Mouse (Mus musculus) MEL (cell line): ENCODE measurements at regions not wholly inside any gene's neighbourhood (a gene's known extent, or its start where the extent isn't known, plus 50 kb on each side); places are given as distances from the start of the nearest gene placed in this dataset.

Source experiments
- DNase-seq: peaks from one replicate; pipeline ENCODE4 v3.0.0; 2011; ENCODE audit warnings: low read depth, low spot score
- H3K27ac ChIP-seq: 2 replicates; pipeline ENCODE4 v1.5.1; 2012; ENCODE audit warnings: low read depth, mild to moderate bottlenecking, control low read depth, low read length, moderate library complexity; ENCODE audit not compliant: control insufficient read depth
- H3K27me3 ChIP-seq, 2 experiments: fragments of 150-350 bp in 1 of 2; sonication (generic) in 1 of 2; 2 replicates each; pipeline ENCODE4 v1.6.1; 2012; ENCODE audit warnings: low read length in 2 of 2, mild to moderate bottlenecking in 2 of 2, improper control_type of control experiment in 1 of 2, moderate library complexity in 1 of 2; ENCODE audit not compliant: insufficient read depth in 2 of 2, control insufficient read depth in 1 of 2
- H3K36me3 ChIP-seq, 2 experiments: 2 replicates each; pipeline ENCODE4 v1.6.1; 2012 to 2014; ENCODE audit warnings: low read length in 2 of 2, improper control_type of control experiment in 1 of 2, inconsistent platforms in 1 of 2, mild to moderate bottlenecking in 1 of 2; ENCODE audit not compliant: insufficient read depth in 2 of 2, control insufficient read depth in 1 of 2
- H3K4me1 ChIP-seq, 2 experiments: fragments of 150-350 bp in 1 of 2; sonication (generic) in 1 of 2; 2 replicates each; pipeline ENCODE4 v1.6.1; 2012; ENCODE audit warnings: low read length in 2 of 2, improper control_type of control experiment in 1 of 2, mild to moderate bottlenecking in 1 of 2; ENCODE audit not compliant: insufficient read depth in 2 of 2, control insufficient read depth in 1 of 2
- H3K4me3 ChIP-seq, 2 experiments: fragments of 150-350 bp in 1 of 2; sonication (generic) in 1 of 2; 2 replicates each; pipeline ENCODE4 v1.5.1; 2012; ENCODE audit warnings: low read depth in 2 of 2, low read length in 2 of 2, mild to moderate bottlenecking in 2 of 2, moderate library complexity in 2 of 2, control low read depth in 1 of 2, improper control_type of control experiment in 1 of 2; ENCODE audit not compliant: control insufficient read depth in 1 of 2, insufficient read depth in 1 of 2
- H3K79me2 ChIP-seq: 2 replicates; pipeline ENCODE4 v1.6.1; 2012; ENCODE audit warnings: mild to moderate bottlenecking, low read length, moderate library complexity; ENCODE audit not compliant: control insufficient read depth, poor library complexity, insufficient read depth
- H3K9ac ChIP-seq: 2 replicates; pipeline ENCODE4 v1.6.1; 2012; ENCODE audit warnings: low read depth, mild to moderate bottlenecking, control low read depth, low read length, moderate library complexity; ENCODE audit not compliant: control insufficient read depth, poor library complexity, severe bottlenecking
- H3K9me3 ChIP-seq: fragments of 150-350 bp; sonication (generic); replicated peaks from 2 replicates; pipeline ENCODE4 v1.6.1; 2012; ENCODE audit warnings: mild to moderate bottlenecking, low read length, improper control_type of control experiment, moderate library complexity; ENCODE audit not compliant: insufficient read depth
- BHLHE40 ChIP-seq: IDR thresholded peaks from 2 replicates; pipeline ENCODE4 v1.6.1; 2012; ENCODE audit warnings: low read depth, mild to moderate bottlenecking, inconsistent platforms, low read length, improper control_type of control experiment, borderline replicate concordance
- CHD1 ChIP-seq: IDR thresholded peaks from 2 replicates; pipeline ENCODE4 v1.6.1; 2012; ENCODE audit warnings: low read depth, mild to moderate bottlenecking, inconsistent platforms, low read length, improper control_type of control experiment
- CHD2 ChIP-seq: IDR thresholded peaks from 2 replicates; pipeline ENCODE4 v1.6.1; 2011; ENCODE audit warnings: low read length, improper control_type of control experiment
- CTCF ChIP-seq, 3 experiments: IDR thresholded peaks in 2 of 3; conservative IDR thresholded peaks in 1 of 3; 2 replicates each; pipeline ENCODE4 v1.5.1; 2011 to 2012; ENCODE audit warnings: low read length in 3 of 3, low read depth in 2 of 3, mild to moderate bottlenecking in 2 of 3, improper control_type of control experiment in 1 of 3, inconsistent platforms in 1 of 3, mixed read lengths in 1 of 3, moderate library complexity in 1 of 3; ENCODE audit not compliant: control insufficient read depth in 1 of 3, insufficient read depth in 1 of 3, poor library complexity in 1 of 3, severe bottlenecking in 1 of 3
- E2F4 ChIP-seq: IDR thresholded peaks from 2 replicates; pipeline ENCODE4 v1.6.1; 2011; ENCODE audit warnings: low read depth, low read length, improper control_type of control experiment, borderline replicate concordance
- EP300 ChIP-seq, 2 experiments: IDR thresholded peaks; 2 replicates each; pipeline ENCODE4 v1.6.1; 2011; ENCODE audit warnings: improper control_type of control experiment in 2 of 2, low read length in 2 of 2, low read depth in 1 of 2, mild to moderate bottlenecking in 1 of 2
- ETS1 ChIP-seq: IDR thresholded peaks from 2 replicates; pipeline ENCODE4 v1.6.1; 2012; ENCODE audit warnings: low read depth, mild to moderate bottlenecking, inconsistent platforms, low read length, improper control_type of control experiment, moderate library complexity
- GABPA ChIP-seq: IDR thresholded peaks from 2 replicates; pipeline ENCODE4 v1.6.1; 2012; ENCODE audit warnings: low read depth, mild to moderate bottlenecking, inconsistent platforms, low read length, improper control_type of control experiment, moderate library complexity
- GATA1 ChIP-seq: IDR thresholded peaks from 2 replicates; pipeline ENCODE4 v1.6.1; 2011; ENCODE audit warnings: low read depth, low read length, improper control_type of control experiment
- HCFC1 ChIP-seq: IDR thresholded peaks from 2 replicates; pipeline ENCODE4 v1.6.1; 2012; ENCODE audit warnings: low read depth, mild to moderate bottlenecking, inconsistent platforms, low read length, improper control_type of control experiment, moderate library complexity
- JUND ChIP-seq: IDR thresholded peaks from 2 replicates; pipeline ENCODE4 v1.6.1; 2011; ENCODE audit warnings: low read depth, mild to moderate bottlenecking, improper control_type of control experiment, low read length
- KAT2A ChIP-seq: conservative IDR thresholded peaks from 2 replicates; pipeline ENCODE4 v1.6.1; 2012; ENCODE audit warnings: low read depth, low read length, improper control_type of control experiment, inconsistent platforms
- MAZ ChIP-seq: IDR thresholded peaks from 2 replicates; pipeline ENCODE4 v1.6.1; 2012; ENCODE audit warnings: low read depth, mild to moderate bottlenecking, inconsistent platforms, low read length, improper control_type of control experiment
- MXI1 ChIP-seq: IDR thresholded peaks from 2 replicates; pipeline ENCODE4 v1.6.1; 2011; ENCODE audit warnings: mild to moderate bottlenecking, low read depth, low read length, improper control_type of control experiment
- MYC ChIP-seq: IDR thresholded peaks from 2 replicates; pipeline ENCODE4 v1.6.1; 2011; ENCODE audit warnings: low read depth, mild to moderate bottlenecking, low read length, improper control_type of control experiment, moderate library complexity
- NRF1 ChIP-seq: IDR thresholded peaks from 2 replicates; pipeline ENCODE4 v1.6.1; 2014; ENCODE audit warnings: low read depth, mild to moderate bottlenecking, inconsistent platforms, low read length, improper control_type of control experiment, moderate library complexity; ENCODE audit not compliant: poor library complexity, insufficient read depth, severe bottlenecking
- POLR2AphosphoS2 ChIP-seq: IDR thresholded peaks from 2 replicates; pipeline ENCODE4 v1.6.1; 2011; ENCODE audit warnings: low read length, improper control_type of control experiment
- RAD21 ChIP-seq: IDR thresholded peaks from 2 replicates; pipeline ENCODE4 v1.6.1; 2011; ENCODE audit warnings: mild to moderate bottlenecking, low read depth, low read length, improper control_type of control experiment
- SIN3A ChIP-seq: IDR thresholded peaks from 2 replicates; pipeline ENCODE4 v1.6.1; 2012; ENCODE audit warnings: low read length, improper control_type of control experiment, inconsistent platforms
- TAL1 ChIP-seq: IDR thresholded peaks from 2 replicates; pipeline ENCODE4 v1.6.1; 2012; ENCODE audit warnings: mild to moderate bottlenecking, inconsistent platforms, low read length, moderate library complexity, mixed read lengths
- TCF12 ChIP-seq: IDR thresholded peaks from 2 replicates; pipeline ENCODE4 v1.6.1; 2014; ENCODE audit warnings: low read depth, mild to moderate bottlenecking, inconsistent platforms, low read length, improper control_type of control experiment, moderate library complexity
- UBTF ChIP-seq: IDR thresholded peaks from 2 replicates; pipeline ENCODE4 v1.6.1; 2012; ENCODE audit warnings: low read depth, mild to moderate bottlenecking, inconsistent platforms, low read length, improper control_type of control experiment, moderate library complexity, borderline replicate concordance; ENCODE audit not compliant: insufficient read depth
- USF2 ChIP-seq, 2 experiments: IDR thresholded peaks; 2 replicates each; pipeline ENCODE4 v1.6.1; 2011 to 2012; ENCODE audit warnings: improper control_type of control experiment in 2 of 2, low read length in 2 of 2, borderline replicate concordance in 1 of 2, inconsistent platforms in 1 of 2, low read depth in 1 of 2, mild to moderate bottlenecking in 1 of 2; ENCODE audit not compliant: insufficient read depth in 1 of 2
- ZC3H11A ChIP-seq: IDR thresholded peaks from 2 replicates; pipeline ENCODE4 v1.6.1; 2012; ENCODE audit warnings: low read depth, mild to moderate bottlenecking, inconsistent platforms, low read length, improper control_type of control experiment
- ZKSCAN1 ChIP-seq: IDR thresholded peaks from 2 replicates; pipeline ENCODE4 v1.6.1; 2012; ENCODE audit warnings: low read depth, mild to moderate bottlenecking, inconsistent platforms, low read length, improper control_type of control experiment, moderate library complexity
- ZMIZ1 ChIP-seq: IDR thresholded peaks from 2 replicates; pipeline ENCODE4 v1.6.1; 2012; ENCODE audit warnings: low read depth, mild to moderate bottlenecking, inconsistent platforms, low read length, improper control_type of control experiment, moderate library complexity

DNA sequence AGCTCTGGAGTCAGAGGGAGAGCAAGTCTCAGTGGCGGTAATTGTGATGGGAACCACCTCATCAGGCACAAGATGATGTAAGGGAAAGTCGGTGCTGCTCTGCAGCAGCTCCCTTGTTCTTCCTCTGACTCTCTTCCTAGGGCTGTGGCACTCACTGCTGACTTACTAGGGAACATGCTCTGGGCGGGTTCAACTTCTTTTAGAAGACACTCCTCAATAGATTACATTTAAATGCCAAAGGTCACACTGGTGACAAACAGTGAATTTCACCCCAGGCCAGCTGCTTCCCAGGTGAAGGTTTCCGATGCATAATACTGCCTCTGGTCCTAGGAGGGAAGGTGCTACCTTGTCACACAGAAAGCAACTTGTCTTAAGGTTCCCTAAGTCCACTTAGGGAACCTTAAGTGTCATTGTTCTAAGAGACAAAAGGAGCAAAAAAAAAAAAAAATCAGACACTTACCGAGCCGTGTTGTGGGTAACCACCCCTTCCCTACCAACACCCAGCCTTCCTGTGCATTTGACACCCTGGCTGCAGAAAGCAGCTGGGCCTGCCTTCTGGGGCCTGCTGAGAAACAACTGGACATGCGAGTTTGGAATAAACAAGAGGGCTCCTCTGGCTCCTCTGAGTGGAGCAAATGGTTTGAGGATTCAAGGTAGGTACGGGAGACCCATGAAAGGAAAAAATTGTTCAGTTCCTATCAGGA is 135.0 kb downstream of the Pja1 start:
- no peaks in the 10 kb centered on the region for H3K9me3 ChIP-seq
- no peaks in the 10 kb centered on the region for H3K79me2 ChIP-seq
- TF ChIP-seq GATA1 = no peak
- no peak for TF ChIP-seq CTCF (IDR thresholded peaks at IDR 0.05 in 2 of 3, conservative IDR thresholded peaks at IDR 0.05 in 1 of 3; ENCODE audit: control insufficient read depth in 1 of 3, insufficient read depth in 1 of 3, low read depth in 2 of 3, low read length in 3 of 3, poor library complexity in 1 of 3, severe bottlenecking in 1 of 3)
- TF ChIP-seq EP300 (IDR thresholded peaks at IDR 0.05; ENCODE audit: low read depth in 1 of 2, low read length in 2 of 2) = no peak
- TF ChIP-seq NRF1 = no peak
- TF ChIP-seq RAD21 = no peak
- TF ChIP-seq UBTF = no peak
- no peak for TF ChIP-seq USF2 (IDR thresholded peaks at IDR 0.05; ENCODE audit: borderline replicate concordance in 1 of 2, insufficient read depth in 1 of 2, low read depth in 1 of 2, low read length in 2 of 2)
- TF ChIP-seq MAZ = no peak
- no peak for TF ChIP-seq TAL1
- no peak for TF ChIP-seq ZMIZ1
- TF ChIP-seq JUND = no peak
- H3K4me1 ChIP-seq = no peaks in the 10 kb centered on the region
- H3K4me3 ChIP-seq = no peak overlapping the region
- DNase-seq = no peak
- H3K27ac ChIP-seq = no peak overlapping the region
- no peaks in the 10 kb centered on the region for H3K36me3 ChIP-seq
- no peaks in the 10 kb centered on the region for H3K27me3 ChIP-seq
- no peak overlapping the region for H3K9ac ChIP-seq

DNA sequence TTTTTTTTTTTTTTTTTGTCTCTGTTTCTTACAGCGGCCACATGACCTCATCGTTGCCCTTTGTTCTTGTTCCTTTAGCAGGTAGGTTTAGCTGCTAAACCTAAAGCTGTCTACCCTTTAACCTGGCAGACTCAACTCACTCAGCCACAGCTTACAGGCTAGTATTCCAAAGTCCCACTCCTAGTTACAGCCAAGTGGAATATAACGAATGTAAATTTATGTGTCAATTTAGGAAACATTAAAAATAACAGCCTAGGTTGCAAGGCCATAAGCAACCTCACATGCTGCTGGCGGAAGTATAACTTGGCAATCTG is 138.7 kb downstream of the Pja1 start:
- DNase-seq = no peak
- no peaks in the 10 kb centered on the region for H3K4me1 ChIP-seq
- no peaks in the 10 kb centered on the region for H3K36me3 ChIP-seq
- no peak for TF ChIP-seq TAL1
- TF ChIP-seq EP300 (IDR thresholded peaks at IDR 0.05; ENCODE audit: low read depth in 1 of 2, low read length in 2 of 2) = no peak
- TF ChIP-seq CHD2 = no peak
- TF ChIP-seq SIN3A = no peak
- no peak for TF ChIP-seq MYC
- no peak for TF ChIP-seq GATA1
- TF ChIP-seq ZC3H11A = no peak
- TF ChIP-seq ZKSCAN1 = no peak
- no peak for TF ChIP-seq CHD1
- no peak for TF ChIP-seq E2F4
- no peak for TF ChIP-seq GABPA
- TF ChIP-seq ETS1 = no peak
- no peak for TF ChIP-seq RAD21
- no peak for TF ChIP-seq TCF12
- no peak for TF ChIP-seq MXI1
- TF ChIP-seq KAT2A = no peak
- no peak for TF ChIP-seq POLR2AphosphoS2
- no peak for TF ChIP-seq BHLHE40
- TF ChIP-seq HCFC1 = no peak
- no peak overlapping the region for H3K9ac ChIP-seq
- H3K27me3 ChIP-seq = no peaks in the 10 kb centered on the region
- no peaks in the 10 kb centered on the region for H3K9me3 ChIP-seq
- no peak overlapping the region for H3K27ac ChIP-seq
- no peak overlapping the region for H3K4me3 ChIP-seq
- H3K79me2 ChIP-seq = no peaks in the 10 kb centered on the region
